Mouse (Mus musculus) lung, postnatal 0 days (tissue): Measurements from ENCODE around the gene Aebp1.

ENCODE experiments used
- CTCF ChIP-seq: IDR thresholded peaks from 2 replicates; pipeline ENCODE4 v1.5.1; 2016; ENCODE audit warnings: antibody characterized with exemption, mild to moderate bottlenecking
- EP300 ChIP-seq: IDR thresholded peaks from 2 replicates; pipeline ENCODE4 v1.6.1; 2016; ENCODE audit warnings: antibody characterized with exemption, mild to moderate bottlenecking, control low read depth

DNA sequence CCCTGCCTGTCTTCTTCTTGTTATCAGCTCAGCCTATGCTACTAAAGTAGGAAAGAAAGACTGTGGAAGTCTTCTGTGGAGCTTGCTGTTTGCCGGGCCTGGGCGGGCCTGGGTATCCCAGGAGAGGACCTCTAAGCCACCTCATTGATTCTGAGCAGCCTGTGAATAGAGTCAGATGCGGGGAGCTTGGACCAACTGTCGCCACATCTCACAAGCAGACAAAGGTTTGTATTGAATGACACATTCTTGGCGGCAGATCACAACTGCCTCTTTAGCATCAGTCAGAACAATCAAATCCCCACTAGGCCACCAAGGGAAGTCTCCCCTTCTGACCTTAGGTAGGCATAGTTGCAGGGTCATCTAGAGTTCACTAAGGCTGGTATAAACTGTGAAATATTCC, 25.5 kb downstream of the Aebp1 start:
- TF ChIP-seq CTCF (no peak), EP300 (no peak)
